Mouse (Mus musculus) liver, adult 2 months (tissue): ENCODE results near the gene Mmp9.

ENCODE experiments used
- CTCF ChIP-seq: fragments of 200-500 bp; IDR thresholded peaks from 2 replicates; pipeline ENCODE4 v1.5.1; 2011; ENCODE audit warnings: low read depth, low read length, control low read depth
- POLR2A ChIP-seq: fragments of 200-500 bp; IDR thresholded peaks from 2 replicates; pipeline ENCODE4 v1.6.1; 2011; ENCODE audit warnings: low read length, control low read depth; ENCODE audit not compliant: insufficient read depth; ENCODE audit errors: extremely low read depth

DNA sequence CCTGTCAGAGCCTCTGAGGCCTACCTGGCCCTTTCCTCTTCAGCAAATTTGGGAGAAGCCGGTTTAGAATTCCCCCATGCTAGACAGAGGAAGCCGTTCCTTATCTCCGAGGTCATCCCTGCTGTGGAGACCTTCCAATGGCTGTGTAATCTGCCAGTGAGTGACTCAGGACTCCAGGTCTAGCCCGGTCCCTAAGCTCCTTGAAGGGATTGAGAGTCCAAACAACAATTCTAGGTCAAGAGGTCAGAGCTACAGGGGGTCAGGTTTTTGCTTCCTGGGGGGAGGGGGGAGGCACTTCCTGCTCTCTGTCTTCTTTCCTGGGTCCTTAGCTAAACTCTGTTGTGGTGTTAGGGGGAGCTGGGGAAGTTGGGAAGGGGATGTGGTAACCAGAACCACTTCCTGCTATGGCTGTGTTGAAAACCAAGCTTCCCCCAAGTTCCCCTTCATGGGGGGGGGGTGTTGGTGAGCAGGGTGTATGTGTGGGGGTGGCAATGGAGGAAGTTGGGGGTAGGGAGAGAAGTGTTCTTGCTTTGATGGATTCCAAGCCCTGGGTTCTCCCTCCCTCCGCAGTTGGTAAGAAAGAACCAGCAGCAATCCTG lies 2.2 kb downstream of the Mmp9 start:
- TF ChIP-seq CTCF (no peak), POLR2A (no peak)
